Mouse (Mus musculus) retina, postnatal 1 day (tissue): Measurements from ENCODE around the gene Uxt.

Source experiments
- DNase-seq: peaks from one replicate; pipeline ENCODE4 v3.0.0-alpha.2; 2012

The Uxt gene

DNA sequence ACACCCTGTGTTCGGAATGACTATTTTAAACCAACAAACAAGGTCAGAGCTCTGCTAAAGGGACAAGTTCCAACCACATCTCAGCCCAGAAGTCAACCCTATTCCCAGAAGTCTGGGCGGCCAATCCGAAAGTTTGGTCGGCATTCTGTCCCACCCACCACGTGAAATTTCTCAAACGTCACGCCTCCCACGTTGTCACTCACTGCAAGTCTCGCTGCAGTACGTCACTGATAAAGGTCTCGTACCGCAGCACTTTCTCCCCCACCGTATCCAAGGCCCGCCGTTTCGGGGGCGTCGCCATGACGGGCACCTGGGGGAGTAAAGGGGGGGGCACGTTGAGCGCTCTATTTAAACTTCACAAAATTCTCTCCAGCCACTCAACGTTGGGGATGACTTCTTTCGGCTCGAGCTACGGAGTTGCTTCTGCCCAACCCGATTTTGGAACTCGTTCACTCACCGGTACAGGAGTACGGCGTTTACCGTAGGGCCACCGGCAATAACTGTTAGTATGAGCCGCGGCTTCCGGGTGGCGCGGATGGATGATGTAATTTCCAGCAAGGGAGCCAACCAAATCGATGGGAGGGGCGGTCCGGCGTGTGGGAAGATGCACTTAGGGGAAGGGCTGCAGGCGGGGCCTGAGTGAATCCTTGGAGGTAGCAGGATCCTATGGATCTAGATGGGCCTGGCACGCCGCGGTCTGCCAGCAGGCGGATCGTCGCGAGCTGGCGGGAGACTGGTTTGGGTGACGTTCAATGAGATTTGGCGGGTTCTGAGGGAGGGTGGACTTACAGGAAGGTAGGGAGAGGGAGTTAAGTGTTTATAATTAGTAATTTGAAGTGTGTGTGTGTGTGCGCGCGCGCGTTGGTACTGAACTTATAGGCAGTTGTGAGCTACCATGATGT lies at the start of gene Uxt:
Gene Uxt (minus strand): TSS at position 541 of the 902 bp plus-strand sequence.
- peak; percentile 96 for DNase-seq

- DNase-seq, result no peak
These were observed 19.1 kb upstream of the Uxt start for GRCm38 (mm10) chrX:20980901-20981300.

GRCm38 (mm10) chrX:20950191-20950880 lies 11.5 kb downstream of the Uxt start, which contains the start of gene Elk1:
Gene Elk1, minus strand, starts transcription at chrX:20950608.
- DNase-seq, result peak; percentile 96

- peak; percentile 71 for DNase-seq
These were observed 15.8 kb downstream of the Uxt start for GRCm38 (mm10) chrX:20946055-20946454.

GRCm38 (mm10) chrX:20931963-20932362 lies 29.9 kb downstream of the Uxt start:
- DNase-seq, result no peak

DNA sequence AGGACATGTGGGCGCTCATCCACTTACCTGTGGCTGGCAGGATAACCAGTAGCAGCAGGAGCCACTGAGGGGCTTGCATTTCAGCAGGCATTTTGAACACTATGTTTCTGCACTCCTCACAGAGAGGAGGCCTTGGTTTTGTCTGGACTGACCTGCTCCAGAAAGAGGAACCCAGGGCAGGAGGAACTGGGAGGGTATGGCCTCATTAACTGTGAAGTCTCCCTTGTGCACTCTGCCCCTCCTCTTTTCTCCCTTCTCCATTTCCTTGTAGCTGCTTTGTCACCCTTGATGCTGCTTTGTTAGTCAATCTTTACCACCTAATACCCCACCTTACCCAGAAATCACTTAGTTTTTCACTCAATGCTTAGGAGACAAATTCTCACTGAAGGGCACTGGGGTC lies 30.5 kb downstream of the Uxt start, which contains the start of gene Cfp:
Gene Cfp (minus strand): TSS at position 192 of the 400 bp plus-strand sequence.
- no peak for DNase-seq

DNA sequence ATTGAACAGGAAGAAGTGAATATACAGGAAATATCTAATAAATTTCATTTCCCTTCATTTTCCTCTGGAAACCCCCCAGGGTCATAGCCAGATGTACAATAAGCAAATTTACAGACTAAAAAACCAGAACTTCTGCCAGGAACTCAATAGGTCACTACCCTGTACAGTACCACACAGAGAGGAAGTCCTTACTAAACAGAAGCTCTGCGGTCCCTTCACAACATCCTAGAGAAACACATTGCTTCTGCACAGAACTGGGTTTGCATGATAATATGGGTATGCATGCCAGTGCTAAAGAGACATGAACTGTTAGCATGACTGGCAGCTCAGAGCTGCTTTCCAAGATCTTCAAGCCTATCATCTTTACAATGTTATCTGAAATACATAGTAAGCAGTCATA lies 32.0 kb downstream of the Uxt start:
- no peak for DNase-seq

GRCm38 (mm10) chrX:20924976-20925375 lies 36.8 kb downstream of the Uxt start:
- no peak for DNase-seq

DNA sequence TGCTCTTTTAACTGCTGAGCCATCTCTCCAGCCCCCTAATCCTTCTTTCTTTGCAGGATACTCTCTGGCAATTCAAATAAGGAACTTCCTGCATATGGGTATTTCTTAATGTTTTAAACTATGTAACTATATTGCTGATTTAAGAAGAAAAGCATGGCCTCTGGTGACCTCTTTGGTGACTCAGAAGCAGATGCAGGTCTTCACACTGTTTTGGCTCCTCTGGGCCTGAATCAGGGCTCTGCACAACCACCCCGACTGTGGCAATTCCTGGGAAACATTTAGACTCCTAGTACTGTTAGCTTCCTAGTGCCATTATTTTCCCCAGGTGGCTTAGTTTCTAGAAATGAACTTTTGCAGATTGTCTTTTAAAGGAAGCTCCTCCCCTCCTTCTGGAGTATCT lies 38.3 kb downstream of the Uxt start:
- DNase-seq, result no peak

DNA sequence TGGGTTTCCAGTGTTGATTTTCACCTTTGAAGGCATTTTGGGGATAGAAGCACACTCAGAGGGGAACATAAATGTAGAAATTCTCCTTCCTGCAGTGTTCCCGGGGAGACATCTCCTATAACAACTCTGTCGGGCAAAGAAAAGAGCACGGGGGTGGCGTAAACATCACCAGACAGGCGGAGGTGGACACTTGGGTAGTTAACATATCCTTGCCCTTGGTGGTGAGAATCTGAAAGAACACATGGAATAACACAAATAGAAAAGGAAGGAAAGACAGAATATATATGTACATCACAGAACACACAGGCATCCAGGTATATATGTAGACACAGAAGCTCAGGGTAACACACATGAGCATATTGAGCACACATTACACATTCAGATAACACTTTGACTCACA lies 40.5 kb downstream of the Uxt start:
- DNase-seq, result no peak

- DNase-seq, result peak; percentile 94
These were observed 40.9 kb downstream of the Uxt start, which contains the start of gene Syn1 for GRCm38 (mm10) chrX:20920844-20921364. Gene Syn1, minus strand, starts transcription at chrX:20921004.

- no peak for DNase-seq
These were observed 41.5 kb downstream of the Uxt start for GRCm38 (mm10) chrX:20920249-20920843.

DNA sequence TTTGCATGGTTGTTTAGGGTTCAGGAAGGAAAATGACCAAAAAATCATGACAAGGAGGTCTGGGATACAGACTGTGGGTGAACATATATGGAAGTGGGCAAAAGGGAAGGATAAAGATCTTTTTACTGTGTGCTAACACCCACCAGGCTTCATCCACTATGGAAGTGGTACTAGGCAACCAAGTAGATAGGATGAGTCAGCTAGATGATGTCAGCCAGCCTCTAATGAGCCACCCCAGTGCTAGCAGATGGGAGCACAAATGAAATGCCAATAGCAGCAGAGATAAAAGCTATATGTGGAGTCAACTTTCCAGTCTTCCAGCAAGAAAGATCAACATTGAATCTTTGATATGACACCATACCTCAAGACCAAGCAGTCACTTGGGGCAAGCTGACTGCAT lies 46.7 kb downstream of the Uxt start:
- no peak for DNase-seq

DNA sequence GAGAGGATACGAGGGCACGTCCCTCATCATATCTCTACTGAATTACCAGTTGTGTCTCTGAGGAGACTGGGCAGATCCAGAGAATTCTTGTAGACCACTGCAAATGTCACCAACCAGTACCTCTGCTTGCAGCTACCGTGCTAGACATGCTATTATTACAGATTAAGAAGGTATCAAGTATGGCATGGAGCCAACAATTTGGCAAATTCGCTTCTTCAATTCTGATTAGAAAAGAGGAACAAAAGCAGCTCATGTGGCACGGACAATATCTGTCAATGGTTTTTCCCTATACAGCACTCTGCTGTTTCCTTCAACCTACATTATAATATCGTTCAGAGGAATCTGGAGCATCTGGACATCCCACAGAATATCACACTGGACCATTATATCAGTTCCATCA lies 48.1 kb downstream of the Uxt start:
- DNase-seq, result no peak

GRCm38 (mm10) chrX:20910074-20910473 lies 51.7 kb downstream of the Uxt start:
- DNase-seq, result no peak
